Mouse (Mus musculus): ENCODE data around the gene Gse1.

GRCm38 (mm10) chr8:120599504-120599903, 371.2 kb downstream of the Gse1 start:
- TF ChIP-seq CTCF (IDR thresholded peaks at IDR 0.05) (peak; percentile 86), POLR2A (IDR thresholded peaks at IDR 0.05; ENCODE audit: insufficient read depth, low read depth, low read length) (no peak), EP300 (IDR thresholded peaks at IDR 0.05; ENCODE audit: insufficient read depth, low read depth, low read length) (0 out of 2 replicates have a peak, but pooled peaks have one; percentile 20)

All from heart, adult 2 months (tissue).